Mouse (Mus musculus): ENCODE results near the gene Bcat2.

GRCm38 (mm10) chr7:45574472-45575379, 4.8 kb downstream of the Bcat2 start:
- TF ChIP-seq CTCF (IDR thresholded peaks at IDR 0.05; ENCODE audit: low read depth) (no peak), EP300 (IDR thresholded peaks at IDR 0.05; ENCODE audit: low read depth) (no peak)
